Mouse (Mus musculus) lung, adult 2 months (tissue): ENCODE results near the gene Kcnma1.

Source experiments
- CTCF ChIP-seq: fragments of 200-500 bp; IDR thresholded peaks from 2 replicates; pipeline ENCODE4 v1.5.1; 2011; ENCODE audit warnings: mild to moderate bottlenecking, low read length, control low read depth; ENCODE audit not compliant: insufficient read depth
- POLR2A ChIP-seq: fragments of 200-500 bp; IDR thresholded peaks from 2 replicates; pipeline ENCODE4 v1.6.1; 2011; ENCODE audit warnings: low read depth, mild to moderate bottlenecking, control low read depth, low read length, borderline replicate concordance; ENCODE audit errors: extremely low read depth

GRCm38 (mm10) chr14:23882001-23882400 lies 132.3 kb downstream of the Kcnma1 start:
- TF ChIP-seq CTCF (no peak), POLR2A (no peak)
